Mouse (Mus musculus) megakaryocyte, embryonic 14.5 days (primary cell): ENCODE measurements around the gene Tubgcp3.

Experiments used
- FLI1 ChIP-seq: IDR thresholded peaks from 2 replicates; pipeline ENCODE4 v1.6.1; 2012; ENCODE audit warnings: low read length, inconsistent platforms, mixed read lengths
- GATA1 ChIP-seq: IDR thresholded peaks from 3 replicates; pipeline ENCODE4 v1.6.1; 2012; ENCODE audit warnings: mixed read lengths, low read length, inconsistent platforms, borderline replicate concordance

DNA sequence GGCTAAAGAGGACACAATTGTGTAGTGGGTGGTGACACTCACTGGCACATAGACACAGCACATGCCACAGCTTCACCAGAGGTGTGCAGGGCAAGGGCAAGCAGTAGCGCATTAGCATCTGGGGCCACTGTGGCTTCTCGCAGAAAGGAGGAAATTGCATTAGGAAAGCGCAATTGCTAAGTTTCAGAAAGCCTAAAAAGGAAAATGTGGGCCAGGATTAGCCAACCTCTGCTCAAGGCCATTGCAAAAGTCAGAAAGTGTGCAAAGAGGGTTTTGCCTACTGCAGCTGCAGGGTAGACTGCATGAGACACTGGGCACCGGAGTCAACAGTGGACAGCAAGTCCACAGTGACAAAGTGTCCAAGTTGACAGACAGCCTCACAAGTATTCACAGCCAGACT lies 31.5 kb upstream of the Tubgcp3 start:
- TF ChIP-seq GATA1, result no peak
- no peak for TF ChIP-seq FLI1
